Mouse (Mus musculus) erythroblast, embryonic 14.5 days (primary cell): Measurements from ENCODE around the gene Pard3. TPM values are rescaled to one million over a fixed set of nuclear protein-coding genes. Genes with fewer than 3 reads are reported as not detected.

Experiments used
- H3K27me3 ChIP-seq: 2 replicates; pipeline ENCODE4 v1.6.1; 2012; ENCODE audit warnings: inconsistent platforms; ENCODE audit not compliant: control insufficient read depth
- H3K36me3 ChIP-seq: 2 replicates; pipeline ENCODE4 v1.6.1; 2012; ENCODE audit warnings: mild to moderate bottlenecking, inconsistent platforms; ENCODE audit not compliant: control insufficient read depth
- H3K4me1 ChIP-seq: 2 replicates; pipeline ENCODE4 v1.6.1; 2012; ENCODE audit warnings: inconsistent platforms; ENCODE audit not compliant: control insufficient read depth
- H3K4me3 ChIP-seq: replicated peaks from 2 replicates; pipeline ENCODE3; 2012; ENCODE audit warnings: moderate library complexity, mild to moderate bottlenecking, inconsistent platforms
- H3K9me3 ChIP-seq: 2 replicates; pipeline ENCODE4 v1.6.1; 2012; ENCODE audit warnings: low read length, inconsistent platforms, mixed read lengths; ENCODE audit not compliant: control insufficient read depth
- GATA1 ChIP-seq: IDR thresholded peaks from 2 replicates; pipeline ENCODE4 v1.6.1; 2012; ENCODE audit warnings: low read length, inconsistent platforms, mixed read lengths
- TAL1 ChIP-seq: IDR thresholded peaks from 3 replicates; pipeline ENCODE4 v1.6.1; 2012; ENCODE audit warnings: low read length, inconsistent platforms, mixed read lengths
- polyA plus RNA-seq: library from polyadenylated mRNA; stranded (reverse); fragments of >175 nt; gene quantifications from 2 replicates; pipeline ENCODE4 v1.2.3, GENCODE M21; 2012

Pard3 gene
- polyA plus RNA-seq, 1 experiment = 0.02 TPM

DNA sequence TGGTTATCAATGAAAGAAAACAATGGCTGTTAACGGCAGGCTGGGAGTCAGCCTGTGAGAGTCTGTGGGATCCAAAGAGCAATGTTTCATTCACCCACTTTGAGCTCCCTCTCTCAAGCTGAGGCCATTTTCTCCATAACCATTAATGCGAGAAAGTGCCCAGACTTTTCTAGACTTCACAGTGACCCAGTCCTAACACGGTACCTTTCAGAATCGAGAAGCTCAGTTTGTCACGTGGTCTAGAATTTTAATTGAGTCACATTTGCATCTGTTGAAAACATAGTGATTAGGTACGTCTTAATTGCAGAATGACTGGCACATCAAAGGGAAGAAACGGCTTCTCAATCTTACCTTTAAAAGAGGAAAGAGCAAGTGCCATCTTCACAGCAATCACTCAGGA is 359.3 kb downstream of the Pard3 start:
- Histone ChIP-seq H3K36me3 (no peaks in the 10 kb centered on the region; the same call in 1 of the 2 replicates), H3K4me1 (no peaks in the 10 kb centered on the region), H3K27me3 (no peaks in the 10 kb centered on the region), H3K9me3 (no peaks in the 10 kb centered on the region), H3K4me3 (no peak overlapping the region)
- TF ChIP-seq GATA1 (no peak), TAL1 (no peak)

DNA sequence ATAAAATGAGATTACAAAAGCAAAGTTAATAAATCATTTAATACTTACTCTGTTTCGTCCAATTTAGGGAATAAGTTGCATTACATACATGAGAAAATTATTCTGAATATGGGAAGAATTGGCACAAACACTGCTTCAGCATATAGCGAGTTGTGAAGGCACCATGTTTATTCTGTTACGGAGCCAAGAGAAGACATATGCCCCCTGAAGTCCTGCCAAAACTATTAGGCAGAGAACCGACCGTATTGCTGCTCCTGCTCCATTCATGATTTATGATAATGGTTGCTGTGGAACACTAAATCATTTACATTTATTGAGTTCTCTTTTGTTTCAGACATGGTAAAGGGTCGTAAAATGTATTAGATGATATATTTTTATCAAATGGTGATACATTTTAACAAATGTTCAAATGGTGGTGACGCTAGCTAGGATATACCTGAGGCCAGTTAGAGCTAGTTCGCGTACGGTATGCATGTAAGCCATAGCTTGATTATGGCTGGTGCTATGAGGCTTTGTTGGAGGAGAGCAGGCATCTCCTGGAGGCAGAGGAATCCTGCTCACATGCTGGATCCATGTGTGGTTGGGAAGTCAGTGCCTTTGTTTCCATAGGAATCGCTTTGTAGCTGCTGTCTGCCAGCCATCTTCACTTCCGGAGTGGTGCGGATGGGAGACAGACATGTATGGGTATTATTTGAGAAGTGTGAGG is 360.7 kb downstream of the Pard3 start:
- Histone ChIP-seq H3K4me1 (no peaks in the 10 kb centered on the region), H3K36me3 (no peaks in the 10 kb centered on the region; the same call in 1 of the 2 replicates), H3K27me3 (no peaks in the 10 kb centered on the region), H3K9me3 (no peaks in the 10 kb centered on the region), H3K4me3 (no peak overlapping the region)
- TF ChIP-seq TAL1 (no peak), GATA1 (no peak)

DNA sequence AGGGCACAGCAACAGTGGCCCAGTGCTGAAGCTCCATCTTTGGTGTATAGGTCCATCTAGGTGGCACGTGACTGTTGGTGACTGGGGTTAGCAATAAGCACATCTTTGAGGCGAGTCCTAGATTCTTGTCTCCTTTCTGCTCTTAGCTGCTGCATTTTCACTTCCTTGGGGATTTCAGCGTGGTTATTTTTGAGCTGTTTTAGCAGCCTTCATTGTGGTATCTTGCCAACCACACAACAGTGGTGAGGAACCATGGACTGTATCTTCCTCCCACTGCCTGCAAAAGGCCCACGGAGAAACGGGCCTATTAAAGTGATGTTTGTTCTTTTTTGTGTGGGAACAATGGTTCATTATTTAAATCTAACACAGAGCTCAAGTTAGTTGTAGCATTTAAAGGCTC is 363.2 kb downstream of the Pard3 start:
- Histone ChIP-seq H3K4me1 (no peaks in the 10 kb centered on the region), H3K36me3 (no peaks in the 10 kb centered on the region; the same call in 1 of the 2 replicates), H3K27me3 (no peaks in the 10 kb centered on the region), H3K9me3 (no peaks in the 10 kb centered on the region), H3K4me3 (no peak overlapping the region)
- TF ChIP-seq TAL1 (no peak), GATA1 (no peak)

DNA sequence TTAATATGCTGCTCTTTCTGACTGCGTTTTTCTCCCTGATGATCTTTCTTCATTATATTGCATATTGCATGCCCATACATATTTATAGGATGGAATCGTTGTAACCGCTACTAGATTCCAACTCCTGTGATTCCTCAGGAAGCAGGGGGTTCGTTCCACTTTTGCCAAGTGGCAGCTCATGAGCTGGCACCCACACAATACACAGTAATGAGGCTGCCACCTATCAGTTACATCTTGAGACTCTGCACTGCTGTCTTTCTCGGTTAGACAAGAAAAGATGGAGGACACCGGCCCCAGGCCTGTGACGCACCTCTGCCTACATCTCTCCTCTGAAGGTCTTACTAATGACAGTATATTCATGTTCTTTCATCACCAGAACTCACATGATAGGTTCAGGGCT is 364.3 kb downstream of the Pard3 start:
- Histone ChIP-seq H3K4me3 (no peak overlapping the region), H3K36me3 (no peaks in the 10 kb centered on the region; the same call in 1 of the 2 replicates), H3K9me3 (no peaks in the 10 kb centered on the region), H3K27me3 (no peaks in the 10 kb centered on the region), H3K4me1 (no peaks in the 10 kb centered on the region)
- TF ChIP-seq GATA1 (no peak), TAL1 (no peak)

DNA sequence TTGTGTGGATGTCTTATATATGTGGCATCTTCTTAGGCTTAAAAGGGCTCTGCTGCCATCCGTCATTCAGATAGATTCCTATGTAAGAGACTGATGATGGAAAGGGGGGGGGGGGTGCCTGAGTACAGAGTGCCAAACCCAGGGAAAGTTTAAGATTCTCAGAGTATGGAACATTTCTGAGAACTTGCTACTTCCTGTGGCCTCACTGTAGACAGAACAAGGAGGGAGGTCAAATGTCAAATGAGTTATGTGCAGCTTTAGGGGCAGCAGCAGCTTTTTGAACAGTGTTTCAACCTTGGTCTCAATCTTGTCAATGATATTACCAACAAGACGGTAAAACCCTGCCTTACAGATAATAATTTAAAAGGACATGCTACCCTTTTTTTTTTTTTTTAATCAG is 367.5 kb downstream of the Pard3 start:
- H3K27me3 ChIP-seq = no peaks in the 10 kb centered on the region
- H3K9me3 ChIP-seq = no peaks in the 10 kb centered on the region
- no peak for TF ChIP-seq TAL1
- TF ChIP-seq GATA1 = no peak

DNA sequence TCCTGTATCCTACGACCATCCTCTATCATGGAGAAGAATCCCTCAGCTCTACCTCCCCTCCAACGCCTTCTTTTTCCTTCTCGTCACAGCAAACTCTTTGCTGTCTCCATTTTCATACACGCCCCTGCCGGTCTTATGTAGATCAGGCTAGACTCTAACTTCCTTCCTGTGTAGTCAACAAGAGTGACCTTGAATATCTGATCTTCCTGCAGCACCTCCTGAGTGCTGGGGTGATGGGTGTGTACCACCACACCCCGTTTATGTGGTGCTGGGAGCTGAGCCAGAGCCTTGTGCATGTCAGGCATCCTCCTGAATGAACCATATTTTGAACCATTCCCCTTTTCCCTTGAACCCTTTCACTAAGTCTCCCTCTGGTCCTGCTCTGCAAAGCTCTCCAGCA is 372.3 kb downstream of the Pard3 start:
- H3K4me1 ChIP-seq = no peaks in the 10 kb centered on the region

More for the DNA sequence above, 367.5 kb downstream of the Pard3 start:
- H3K4me3 ChIP-seq = no peak overlapping the region
- no peaks in the 10 kb centered on the region for H3K4me1 ChIP-seq
- no peaks in the 10 kb centered on the region; the same call in 1 of the 2 replicates for H3K36me3 ChIP-seq

DNA sequence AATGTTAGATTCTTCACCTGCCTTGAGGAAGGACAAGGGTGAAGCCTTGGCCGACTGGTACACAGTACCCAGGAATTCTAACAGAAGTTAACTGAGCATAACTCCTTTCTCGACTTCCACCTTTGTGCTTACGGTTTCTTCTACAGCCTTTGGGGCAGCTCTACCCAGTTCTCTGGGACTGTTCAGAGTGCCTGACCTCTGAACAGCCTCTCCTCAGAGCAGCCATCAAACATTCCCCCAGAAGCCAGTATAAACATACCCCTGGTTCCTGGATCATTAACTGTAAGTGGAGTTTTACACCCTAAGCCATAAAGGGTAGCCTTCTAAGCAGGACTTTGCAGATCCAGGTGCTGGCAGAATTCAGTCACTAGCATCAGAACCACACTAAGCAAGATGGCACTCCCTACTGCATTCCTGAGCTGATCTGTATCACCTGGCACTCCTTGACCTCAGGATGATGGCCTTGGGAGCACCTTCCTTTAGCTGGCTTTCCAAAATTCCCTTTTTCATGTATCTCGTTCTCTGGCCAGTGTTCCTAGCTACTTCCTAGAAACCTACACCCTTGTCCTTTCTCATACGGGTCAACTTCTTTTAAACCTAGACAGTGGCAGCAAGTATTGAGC is 374.0 kb downstream of the Pard3 start:
- Histone ChIP-seq H3K4me3 (no peak overlapping the region), H3K36me3 (no peaks in the 10 kb centered on the region; the same call in 1 of the 2 replicates), H3K27me3 (no peaks in the 10 kb centered on the region), H3K4me1 (no peaks in the 10 kb centered on the region), H3K9me3 (no peaks in the 10 kb centered on the region)
- TF ChIP-seq TAL1 (no peak), GATA1 (no peak)

More for the DNA sequence above, 372.3 kb downstream of the Pard3 start:
- TF ChIP-seq GATA1 = no peak
- H3K9me3 ChIP-seq = no peaks in the 10 kb centered on the region
- no peaks in the 10 kb centered on the region; the same call in 1 of the 2 replicates for H3K36me3 ChIP-seq
- no peak overlapping the region for H3K4me3 ChIP-seq
- no peaks in the 10 kb centered on the region for H3K27me3 ChIP-seq

DNA sequence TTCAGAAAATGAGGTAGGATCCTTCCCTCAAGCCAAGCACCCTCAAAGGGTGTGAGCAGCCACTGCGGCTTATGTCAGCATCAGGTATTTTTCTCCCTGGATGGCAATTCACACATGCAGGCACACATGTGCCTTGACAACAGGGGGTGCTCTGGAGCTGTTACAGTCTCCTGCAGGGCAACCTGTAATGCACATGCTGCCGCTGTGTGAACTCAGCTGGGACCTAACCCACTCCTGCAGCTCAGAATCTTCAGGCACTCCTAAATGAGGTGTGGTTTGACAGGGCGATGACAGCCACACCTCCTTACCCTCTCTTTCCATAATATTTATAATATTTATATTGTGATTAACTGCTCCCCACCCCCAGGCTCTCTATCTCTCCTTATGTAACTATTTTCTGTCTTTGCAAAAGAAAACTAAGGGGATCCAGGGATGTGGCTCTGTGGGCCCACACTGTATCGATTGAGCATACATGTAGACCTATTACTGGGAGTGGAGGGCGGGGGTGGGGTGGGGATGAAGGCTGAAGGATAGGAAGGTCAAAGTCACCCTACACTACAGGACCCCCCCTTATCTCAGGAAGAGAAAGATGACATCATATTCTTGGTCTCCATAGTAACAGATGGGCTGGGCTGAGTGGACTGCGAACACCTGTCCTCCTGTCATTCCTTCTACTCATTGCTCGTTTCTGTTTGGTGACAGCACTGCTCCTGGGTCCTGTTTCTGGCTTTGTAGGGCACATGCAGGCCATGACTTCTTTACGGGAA is 375.1 kb downstream of the Pard3 start:
- no peak for TF ChIP-seq GATA1
- no peak for TF ChIP-seq TAL1
- H3K27me3 ChIP-seq = no peaks in the 10 kb centered on the region
- H3K4me1 ChIP-seq = no peaks in the 10 kb centered on the region
- no peaks in the 10 kb centered on the region for H3K9me3 ChIP-seq
- H3K36me3 ChIP-seq = no peaks in the 10 kb centered on the region; the same call in 1 of the 2 replicates
- H3K4me3 ChIP-seq = no peak overlapping the region

DNA sequence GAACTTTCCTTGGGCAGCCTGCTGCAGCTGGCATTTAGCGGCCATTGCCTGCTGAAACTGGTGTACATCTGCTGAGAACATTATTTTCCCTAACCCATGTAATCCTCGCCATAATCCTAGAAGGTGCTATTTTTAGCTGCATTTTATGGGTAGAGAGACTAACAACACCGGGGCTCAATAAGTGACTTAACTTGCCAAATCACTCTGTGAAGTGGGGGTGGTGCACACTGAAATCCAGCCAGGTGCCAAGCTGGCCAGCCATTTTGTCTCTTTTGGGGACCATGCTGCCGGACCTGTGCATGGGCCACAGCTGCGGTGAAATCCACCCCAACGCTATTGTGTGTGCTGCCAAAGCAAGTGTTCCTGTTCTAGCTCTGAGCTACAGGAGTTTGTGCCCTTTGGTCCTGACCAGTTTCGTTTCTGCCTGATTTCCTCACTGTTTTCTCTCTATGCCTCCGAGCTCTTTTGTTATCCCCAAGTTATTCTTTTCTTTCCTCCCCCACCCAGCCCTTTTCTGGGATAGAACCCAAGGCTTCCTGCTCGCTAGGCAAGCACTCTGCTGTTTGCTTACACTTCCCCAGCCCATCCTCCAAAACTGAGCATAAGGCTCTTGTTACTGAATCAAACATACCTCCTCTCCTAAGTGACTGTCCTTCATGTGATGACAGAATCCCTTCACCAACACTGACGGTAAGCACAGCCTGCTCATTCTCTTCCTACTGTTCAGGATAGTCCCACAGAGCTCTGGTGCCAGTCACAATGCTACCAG is 375.9 kb downstream of the Pard3 start:
- Histone ChIP-seq H3K4me1 (no peaks in the 10 kb centered on the region), H3K27me3 (no peaks in the 10 kb centered on the region), H3K36me3 (no peaks in the 10 kb centered on the region; the same call in 1 of the 2 replicates), H3K4me3 (peak overlapping the region; percentile 20), H3K9me3 (no peaks in the 10 kb centered on the region)
- TF ChIP-seq TAL1 (no peak), GATA1 (no peak)
